Mouse (Mus musculus) bone marrow macrophage, adult 2 months (primary cell): Measurements from ENCODE around the gene Ifih1.

Experiments used
- CTCF ChIP-seq: IDR thresholded peaks from 2 replicates; pipeline ENCODE4 v1.5.1; 2012; ENCODE audit warnings: low read depth, mild to moderate bottlenecking, low read length, moderate library complexity
- POLR2A ChIP-seq: IDR thresholded peaks from 2 replicates; pipeline ENCODE4 v1.6.1; 2012; ENCODE audit warnings: mild to moderate bottlenecking, low read depth, low read length, borderline replicate concordance

DNA sequence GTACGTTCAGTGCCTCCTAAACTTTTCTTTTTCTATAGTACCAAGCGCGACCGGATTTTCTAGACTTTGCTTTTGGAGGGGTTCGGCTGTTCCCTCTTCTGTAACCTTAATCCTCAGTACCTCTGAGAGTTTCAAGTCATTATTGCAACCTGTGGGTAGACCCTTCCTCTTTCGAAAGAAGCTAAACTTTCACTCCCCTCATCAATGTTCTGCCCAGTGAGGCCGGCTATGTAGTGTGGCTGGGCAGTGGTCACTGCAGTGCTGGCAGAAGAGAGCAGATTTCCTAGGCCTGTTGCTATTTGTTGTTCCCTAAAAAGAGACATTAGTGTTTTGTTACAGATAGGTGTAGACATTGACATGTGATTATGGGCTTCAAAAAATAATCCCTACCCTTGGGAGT lies 18.8 kb upstream of the Ifih1 start:
- TF ChIP-seq CTCF (no peak), POLR2A (no peak)
